Mouse (Mus musculus): Measurements from ENCODE around the gene Pigl.

The Pigl gene

DNA sequence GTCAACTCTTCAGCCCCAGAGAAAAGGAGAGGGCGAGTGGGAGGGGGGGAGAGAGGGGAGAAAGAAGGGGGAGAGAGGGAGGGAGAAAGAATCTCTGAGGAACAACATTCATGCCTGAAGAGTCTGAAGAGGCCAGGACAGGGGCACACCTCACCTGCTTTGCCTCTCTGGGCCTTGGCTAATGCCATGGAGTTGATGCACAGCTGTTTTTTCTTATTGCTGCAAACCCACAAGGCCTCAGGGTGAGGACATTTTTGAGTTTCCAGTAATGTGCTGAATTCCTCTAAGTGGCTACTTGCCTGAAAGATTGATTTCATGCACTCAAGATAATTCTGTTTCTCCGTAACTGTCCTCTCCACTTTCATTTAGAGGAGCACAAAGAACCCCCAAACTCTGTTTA lies 99.9 kb downstream of the Pigl start:
- no peak for DNase-seq (ENCODE audit: low spot score)

DNA sequence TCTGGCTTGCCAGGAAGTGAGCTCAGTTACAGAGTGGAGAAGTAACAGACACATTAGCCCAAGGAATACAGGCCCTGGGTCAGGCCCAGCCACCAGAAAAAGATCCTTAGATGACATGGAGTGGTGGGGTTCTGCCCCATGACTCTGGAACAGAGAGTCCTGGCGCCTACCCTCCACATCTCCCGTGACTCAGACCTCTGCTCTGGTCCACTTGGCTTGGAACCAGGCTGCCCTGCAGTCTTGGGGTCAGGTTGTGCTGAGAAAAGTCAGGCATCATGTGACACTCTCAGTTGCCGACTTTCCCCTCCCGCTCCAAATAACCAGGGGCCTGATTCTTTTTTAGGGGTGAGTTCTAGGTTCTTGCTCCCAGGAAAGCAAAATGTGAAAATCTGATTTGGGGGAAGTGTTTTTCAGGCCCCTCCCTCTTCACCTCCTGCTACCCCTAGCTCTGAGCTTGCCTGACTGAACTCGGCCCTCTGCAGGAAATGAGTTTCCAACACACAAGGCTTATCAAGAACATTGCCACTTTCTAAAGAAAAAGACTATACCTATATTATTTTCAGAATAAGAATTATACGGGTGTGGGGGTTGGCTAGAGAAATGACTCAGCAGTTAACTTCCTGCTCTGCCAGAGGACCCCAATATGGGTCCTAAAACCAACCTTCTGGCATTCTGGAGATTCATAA lies 100.8 kb downstream of the Pigl start:
- no peak for DNase-seq (ENCODE audit: low spot score)

DNA sequence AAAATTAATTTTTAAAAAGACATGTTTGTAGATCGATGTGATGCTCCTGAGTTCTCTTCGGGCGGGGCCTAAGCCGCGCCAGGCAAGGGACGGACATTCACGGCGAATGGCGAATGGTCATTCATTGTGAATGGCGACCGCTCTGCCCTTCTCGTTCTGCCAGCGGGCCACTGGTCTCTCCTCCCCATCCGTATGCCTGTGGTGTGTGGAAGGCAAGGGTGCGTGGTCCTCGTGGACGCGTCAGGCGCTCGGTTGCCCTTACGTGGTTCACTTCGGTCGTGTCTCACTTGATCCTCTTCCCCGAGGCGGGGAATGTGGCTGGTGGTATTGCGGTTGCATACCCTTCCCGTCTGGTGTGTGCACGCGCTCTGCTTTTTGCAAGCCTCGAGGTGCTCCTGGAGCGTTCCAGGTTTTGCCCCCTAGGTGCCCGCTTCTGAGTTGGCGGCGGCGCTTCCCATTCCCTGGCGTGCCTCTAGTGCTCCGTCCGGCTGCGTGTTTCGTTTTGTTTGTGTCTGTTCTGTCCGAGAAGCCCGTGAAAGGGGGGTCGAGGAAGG lies 102.3 kb downstream of the Pigl start:
- DNase-seq (ENCODE audit: low spot score): no peak

DNA sequence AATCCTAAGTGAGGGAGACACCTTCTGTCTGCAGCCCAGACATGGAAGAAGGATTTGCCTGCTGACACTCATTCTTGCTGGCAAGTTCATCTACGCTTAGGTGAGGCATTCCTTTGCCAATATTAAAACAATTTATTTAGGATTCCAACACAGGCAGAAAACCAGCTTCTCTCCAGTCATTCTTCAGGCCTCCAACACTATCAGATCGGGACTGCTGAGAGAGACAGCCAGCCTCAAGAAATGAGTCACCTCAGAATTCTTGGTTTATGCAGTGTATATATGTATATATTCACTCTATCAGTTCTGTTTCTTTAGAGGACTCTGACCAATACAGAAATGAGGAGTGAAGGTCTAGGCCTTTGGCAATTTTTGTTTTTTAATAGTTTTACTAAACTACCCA lies 105.3 kb downstream of the Pigl start:
- no peak for DNase-seq (ENCODE audit: low spot score)
